8 mouse cellular contexts compared by ENCODE assay signal in the genomic region with DNA sequence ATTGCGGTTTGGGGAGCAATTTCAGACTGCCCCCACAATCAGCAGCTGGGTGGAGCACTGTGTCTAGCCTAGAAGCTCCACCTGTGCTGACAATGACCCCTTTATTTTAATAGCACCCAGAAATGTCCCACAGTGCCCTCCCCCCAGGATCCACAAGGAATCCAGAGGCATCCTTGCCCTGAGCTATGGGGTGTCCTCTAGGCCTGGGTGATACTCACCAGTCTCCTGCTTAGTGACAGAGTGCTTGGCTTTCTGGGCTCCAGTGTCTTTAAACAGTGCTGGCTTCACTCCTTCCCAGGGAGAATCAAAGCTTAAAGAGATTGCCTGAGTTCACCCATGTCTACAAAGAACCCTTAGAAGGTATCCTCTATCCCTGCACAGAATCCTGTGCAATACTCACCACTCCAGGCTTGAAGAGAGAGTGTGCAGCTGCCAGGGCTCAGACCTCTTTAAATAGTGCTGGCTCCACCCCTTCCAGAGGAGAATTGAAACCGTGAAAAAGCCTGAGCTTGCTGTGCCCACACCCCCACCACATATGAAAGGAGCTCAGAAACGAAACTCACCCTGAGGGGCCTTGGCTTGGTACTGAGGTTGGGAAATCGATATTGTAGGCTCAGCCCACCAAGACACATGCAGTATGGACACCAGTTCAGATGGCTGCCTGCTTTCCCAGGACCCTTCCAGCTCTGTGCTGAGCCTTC. TPM values are rescaled to one million over a fixed set of nuclear protein-coding genes. Genes with fewer than 3 reads are reported as not detected.
DNase-seq lines count a peak whose midpoint lies in the region; ATAC-seq and TF ChIP-seq lines count a peak whose summit lies in the region.

Gene Mx1 (minus strand): TSS at position 427 of the 701 bp plus-strand sequence.

- no peak for DNase-seq in heart, postnatal 10 days
- no peak for DNase-seq in MEL (ENCODE audit: low read depth, low spot score)
- peak; percentile 11 for DNase-seq in forelimb bud, embryonic 11.5 days (ENCODE audit: low read depth, low spot score)
- DNase-seq in kidney, postnatal 14 days = no peak
- no peak for DNase-seq in right cerebral cortex, postnatal 10 days (ENCODE audit: low spot score in 2 of 2)

- no peaks in the 10 kb centered on the region for H3K36me3 ChIP-seq in heart, embryonic 15.5 days
- H3K36me3 ChIP-seq in MEL (ENCODE audit: control insufficient read depth in 1 of 2, insufficient read depth in 2 of 2, low read length in 2 of 2) = peaks cover 0 to 6% of the 10 kb centered on the region in 2 experiments; a peak in 2 of 4 replicates

- 35% methylated on average over 4 of the region's 4 CpGs for WGBS in heart, embryonic 15.5 days

- no peaks in the 10 kb centered on the region for H3K9me3 ChIP-seq in heart, embryonic 15.5 days (replicated peaks)
- no peaks in the 10 kb centered on the region for H3K9me3 ChIP-seq in MEL (replicated peaks; ENCODE audit: insufficient read depth, low read length)

- no peak for TF ChIP-seq EP300 in MEL (IDR thresholded peaks at IDR 0.05; ENCODE audit: low read depth in 1 of 2, low read length in 2 of 2)

- no peak for TF ChIP-seq CTCF in MEL (IDR thresholded peaks at IDR 0.05 in 2 of 3, conservative IDR thresholded peaks at IDR 0.05 in 1 of 3; ENCODE audit: control insufficient read depth in 1 of 3, insufficient read depth in 1 of 3, low read depth in 2 of 3, low read length in 3 of 3, poor library complexity in 1 of 3, severe bottlenecking in 1 of 3)

- H3K4me2 ChIP-seq in heart, embryonic 15.5 days = no peak within 1 kb of the TSS

- no peak for TF ChIP-seq POLR2A in MEL (IDR thresholded peaks at IDR 0.05; ENCODE audit: control insufficient read depth in 1 of 2, insufficient read depth in 1 of 2, low read depth in 1 of 2, low read length in 2 of 2, poor library complexity in 1 of 2)

- intact Hi-C loops in heart, postnatal 10 days (cut with DNase I) = no loop called here

- H3K4me1 ChIP-seq in heart, embryonic 15.5 days (replicated peaks) = 0 out of 2 replicates have a peak, but pooled peaks cover 4% of the 10 kb centered on the region
- peaks cover 4 to 13% of the 10 kb centered on the region in 2 experiments for H3K4me1 ChIP-seq in MEL (ENCODE audit: control insufficient read depth in 1 of 2, insufficient read depth in 2 of 2, low read length in 2 of 2)

- H3K27ac ChIP-seq in heart, embryonic 15.5 days = no peak within 1 kb of the TSS
- H3K27ac ChIP-seq in MEL (ENCODE audit: control insufficient read depth, low read depth, low read length) = no peak within 1 kb of the TSS

- H3K4me3 ChIP-seq in heart, embryonic 15.5 days = no peak within 1 kb of the TSS
- H3K4me3 ChIP-seq in MEL (ENCODE audit: control insufficient read depth in 1 of 2, insufficient read depth in 1 of 2, low read depth in 2 of 2, low read length in 2 of 2) = no peak within 1 kb of the TSS

- TF ChIP-seq RAD21 in MEL (IDR thresholded peaks at IDR 0.05; ENCODE audit: low read depth, low read length) = no peak

- H3K9ac ChIP-seq in heart, embryonic 15.5 days = no peak within 1 kb of the TSS
- peak within 1 kb of the TSS; percentile 27; the same call in 1 of the 2 replicates for H3K9ac ChIP-seq in MEL (ENCODE audit: control insufficient read depth, low read depth, low read length, poor library complexity, severe bottlenecking)

- peak; percentile 55; the same call in 1 of the 2 replicates for ATAC-seq in heart, embryonic 15.5 days (replicated peaks; ENCODE audit: insufficient number of reproducible peaks, insufficient read depth, low FRiP score, low read depth)
- peak; percentile 90 for ATAC-seq in megakaryocyte progenitor cell, adult 5-6 weeks (replicated peaks; ENCODE audit: poor library complexity)
- no peak for ATAC-seq in cerebellum, adult (ENCODE audit: insufficient number of reproducible peaks, low FRiP score, low TSS enrichment)

- no peaks in the 10 kb centered on the region; the same call in 1 of the 2 replicates for H3K27me3 ChIP-seq in heart, embryonic 15.5 days
- no peaks in the 10 kb centered on the region for H3K27me3 ChIP-seq in MEL (ENCODE audit: control insufficient read depth in 1 of 2, insufficient read depth in 2 of 2, low read length in 2 of 2)

- no peaks in the 10 kb centered on the region for H3K79me2 ChIP-seq in MEL (ENCODE audit: control insufficient read depth, insufficient read depth, low read length, poor library complexity)

TF ChIP-seq in MEL, 35 proteins besides CTCF, POLR2A, EP300 and RAD21:
- TF ChIP-seq ETS1 (IDR thresholded peaks at IDR 0.05; ENCODE audit: low read depth, low read length) = no peak
- no peak for TF ChIP-seq JUND (IDR thresholded peaks at IDR 0.05; ENCODE audit: low read depth, low read length)
- no peak for TF ChIP-seq MYC (IDR thresholded peaks at IDR 0.05; ENCODE audit: low read depth, low read length)
- TF ChIP-seq POLR2AphosphoS2 (IDR thresholded peaks at IDR 0.05; ENCODE audit: low read length) = no peak
- no peak for TF ChIP-seq HCFC1 (IDR thresholded peaks at IDR 0.05; ENCODE audit: low read depth, low read length)
- TF ChIP-seq E2F4 (IDR thresholded peaks at IDR 0.05; ENCODE audit: borderline replicate concordance, low read depth, low read length) = no peak
- TF ChIP-seq MEF2A (IDR thresholded peaks at IDR 0.05; ENCODE audit: extremely low read depth, insufficient replicate concordance, low read depth, low read length, poor library complexity, severe bottlenecking) = no peak
- TF ChIP-seq NELFE (IDR thresholded peaks at IDR 0.05; ENCODE audit: low read depth, low read length) = no peak
- no peak for TF ChIP-seq ZC3H11A (IDR thresholded peaks at IDR 0.05; ENCODE audit: low read depth, low read length)
- TF ChIP-seq GATA1 (IDR thresholded peaks at IDR 0.05; ENCODE audit: low read depth, low read length) = no peak
- no peak for TF ChIP-seq MYB (IDR thresholded peaks at IDR 0.05; ENCODE audit: low read depth, low read length)
TF ChIP-seq in MEL: peak in this region for 0.

RNA-seq across cellular contexts. Expression of gene Mx1, which starts in this region (rescaled TPM):
- polyA plus RNA-seq in heart, embryonic 15.5 days (2015; fragmentation: Nextera tagmentation; extraction: Ambion mirVana) = 0.62 TPM in 1 of 2 replicates, not detected in the other
- total RNA-seq in heart, postnatal 10 days (2021) = 1 to 10 TPM in 1 of 2 experiments, under 1 TPM in 1; 0.53 to 1.5 TPM
- total RNA-seq in MEL (2012; rRNA removed) = 0.13 and 0.27 TPM in 2 replicates
- under 1 TPM in 1 of 2 experiments, not detected in 1; 0.42 TPM for polyA plus RNA-seq in MEL (2012; ENCODE audit: insufficient read depth in 1 of 2, insufficient read length in 2 of 2, low read depth in 1 of 2, low replicate concordance in 2 of 2, missing spikeins in 1 of 2)
- total RNA-seq in megakaryocyte progenitor cell, adult 5-6 weeks (2015) = 1.4 and 1.7 TPM in 2 replicates
- total RNA-seq in megakaryocyte progenitor cell, adult 5-6 weeks (2017) = 3.2 and 9.5 TPM in 2 replicates

Comparison
In these comparisons a context has a peak if more than half of its experiments do, and no peak if none do; other contexts are left out.
1. Peak in ATAC-seq in heart, embryonic 15.5 days; RNA of the gene not detected or under 1 TPM.